Mouse (Mus musculus) lung, postnatal 10 days (tissue): ENCODE results near the gene Ccdc9.
A peak's percentile ranks its signal among the peaks of the same experiment; 100 is the strongest.
"Not testable (repeated sequence)": the region's sequence is repeated elsewhere in the genome, so short reads cannot be mapped to it uniquely, and the experiment has no call there.

Source experiments
- DNase-seq: peaks from one replicate; pipeline ENCODE4 v3.0.0; 2021

The Ccdc9 gene

DNA sequence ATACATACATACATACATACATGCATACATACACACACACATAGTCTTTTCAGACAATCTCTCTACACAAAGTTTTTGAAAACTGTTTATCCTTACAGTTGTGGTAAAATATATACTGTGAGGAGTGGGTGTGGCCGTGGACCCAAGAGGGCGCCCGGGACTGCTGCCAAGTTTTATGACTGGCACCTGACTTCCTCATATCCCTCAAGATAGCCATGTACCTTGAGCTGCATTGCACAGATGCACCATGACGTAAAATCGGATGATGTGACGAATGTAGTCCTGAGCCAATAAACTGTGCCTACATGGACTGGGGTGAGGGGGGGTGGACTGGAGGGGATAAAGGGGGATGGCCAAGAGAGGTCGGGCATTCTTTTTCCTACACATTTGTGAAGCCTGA lies 20.0 kb downstream of the Ccdc9 start:
- not testable (repeated sequence) for DNase-seq

DNA sequence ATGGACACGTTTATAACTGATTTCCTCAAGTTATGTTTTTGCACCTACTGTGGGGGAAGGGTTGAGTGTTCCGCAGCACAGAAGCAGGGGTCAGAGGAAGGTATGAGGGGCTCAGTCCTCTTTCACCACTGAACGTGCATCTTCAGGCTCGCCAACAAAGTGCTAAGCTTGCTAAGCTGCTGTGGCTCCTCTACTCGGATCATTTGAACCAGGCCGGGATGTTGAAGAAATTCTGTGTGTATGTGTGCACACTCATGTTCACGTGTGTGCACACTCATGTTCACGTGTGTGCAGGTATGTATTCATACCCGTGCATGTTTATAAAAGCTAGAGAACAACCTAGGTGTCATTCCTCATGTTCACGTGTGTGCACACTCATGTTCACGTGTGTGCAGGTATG lies 20.7 kb downstream of the Ccdc9 start:
- DNase-seq = no peak

DNA sequence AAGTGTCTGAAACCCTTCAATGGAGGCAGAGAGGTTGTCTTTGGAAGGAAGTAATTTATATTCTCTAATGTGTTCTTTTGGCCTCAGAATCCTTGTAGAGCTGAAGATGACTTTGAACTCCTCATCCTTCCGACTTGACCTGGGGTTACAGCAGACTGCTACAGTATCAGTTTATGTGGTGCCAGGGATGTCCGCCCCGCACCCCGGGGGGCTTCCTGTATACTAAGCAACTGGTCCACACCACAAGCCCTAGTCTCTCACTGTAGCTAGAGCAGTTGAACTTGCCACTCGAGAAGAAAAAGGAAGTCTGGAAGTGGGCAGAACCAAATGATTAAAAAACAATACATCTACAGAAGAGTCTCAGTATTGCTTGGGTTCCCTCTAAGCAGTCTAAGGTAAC lies 22.8 kb downstream of the Ccdc9 start:
- no peak for DNase-seq

DNA sequence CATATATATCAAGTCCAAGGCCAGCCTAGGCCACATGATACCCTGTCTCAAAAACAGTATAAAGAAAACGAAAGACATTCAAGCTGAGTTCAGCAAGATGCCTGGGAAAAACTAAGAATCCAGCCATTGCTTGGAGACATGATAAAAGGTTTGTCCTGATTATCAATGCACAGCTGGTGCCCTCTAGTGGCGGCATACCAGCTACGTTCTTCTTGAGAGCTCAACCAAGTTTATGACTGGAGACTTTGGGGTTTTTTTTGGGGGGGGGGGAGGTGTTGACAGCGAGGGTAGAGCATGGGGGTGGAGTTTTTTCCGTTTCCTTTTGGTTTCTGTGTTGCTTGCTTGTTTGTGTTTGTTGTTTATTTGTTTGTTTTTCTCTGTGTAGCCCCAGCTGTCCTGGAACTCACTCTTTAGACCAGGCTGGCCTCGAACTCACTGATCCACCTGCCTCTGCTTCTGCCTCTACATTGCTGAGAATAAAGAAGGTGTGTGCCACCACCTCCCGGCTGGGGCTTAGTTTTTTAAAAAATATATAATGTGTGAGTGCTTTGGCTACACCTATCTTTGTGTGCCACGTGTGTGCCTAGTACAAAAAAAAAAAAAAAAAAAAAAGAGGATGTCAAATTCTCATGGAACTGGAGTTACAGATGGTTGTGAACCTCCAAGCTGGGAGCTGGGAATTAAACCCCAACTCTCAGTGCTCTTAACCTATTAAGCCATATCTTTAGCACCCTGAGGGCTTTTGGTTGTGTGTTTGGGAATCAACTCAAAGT lies 23.4 kb downstream of the Ccdc9 start:
- peak; percentile 90 for DNase-seq

DNA sequence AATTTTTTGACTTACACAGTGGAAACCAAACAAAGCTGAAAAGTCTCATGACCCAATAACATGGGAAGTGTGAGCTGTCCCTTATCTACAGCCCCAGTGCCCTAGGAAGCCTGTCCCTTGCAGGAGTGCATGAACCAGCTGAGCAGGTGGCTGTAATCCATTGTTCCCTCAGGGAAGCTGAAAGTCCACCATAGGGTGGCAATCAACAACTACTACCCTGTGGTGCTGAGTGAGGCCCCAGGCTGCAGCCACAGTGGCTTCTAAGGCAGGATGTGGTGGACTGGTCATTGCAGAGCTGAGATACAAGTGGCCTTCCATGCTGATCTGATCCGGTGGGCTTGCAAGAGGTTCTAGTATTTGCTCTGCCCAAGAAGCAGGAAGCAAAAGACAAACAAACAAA lies 25.5 kb downstream of the Ccdc9 start:
- DNase-seq = no peak

DNA sequence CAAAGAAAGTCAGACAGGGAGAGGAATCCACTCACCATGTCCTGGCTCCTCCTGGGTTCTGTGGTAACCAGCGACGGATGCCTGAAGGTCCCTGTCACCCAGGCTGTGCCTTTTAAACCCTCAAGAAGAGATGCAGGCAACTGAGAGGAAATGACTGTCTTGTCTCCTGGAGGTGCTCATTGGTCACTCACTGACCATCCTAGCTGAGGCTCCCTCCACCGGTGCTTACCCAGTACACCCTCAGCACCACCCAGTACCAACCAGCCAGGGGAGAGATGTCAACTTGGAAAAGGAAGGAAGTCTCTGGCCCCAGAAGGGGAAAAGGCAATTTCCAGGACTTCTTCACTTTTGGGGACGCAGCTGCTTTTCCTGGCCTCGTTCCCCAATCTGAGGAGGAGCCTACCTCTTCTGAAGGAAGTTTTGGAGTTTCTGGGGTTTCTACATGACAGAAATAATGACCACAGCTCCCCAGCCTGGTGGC lies 27.4 kb downstream of the Ccdc9 start, which contains the start of gene C5ar1:
C5ar1 (minus strand) TSS at position 431 of the 481 bp plus-strand sequence.
- DNase-seq = no peak

DNA sequence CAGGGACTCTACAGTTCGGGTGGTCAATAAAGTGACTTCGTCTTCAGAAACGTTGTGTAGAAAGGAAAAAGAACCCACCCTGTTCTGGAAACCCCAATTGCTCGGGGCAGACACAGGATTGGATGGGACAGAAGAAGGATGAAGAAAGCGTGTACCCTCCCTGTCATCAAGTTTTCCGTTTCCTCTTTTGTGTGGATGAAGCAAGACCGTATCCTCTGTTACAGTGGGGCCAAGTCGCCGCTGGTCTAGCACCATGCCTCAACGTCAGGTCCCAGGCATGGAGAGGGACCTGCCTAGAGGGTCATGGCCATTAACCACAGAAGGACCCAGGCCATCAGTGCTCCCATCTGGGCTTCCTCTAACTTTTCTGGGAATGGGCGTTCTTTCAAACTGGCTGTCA lies 28.8 kb downstream of the Ccdc9 start:
- no peak for DNase-seq

DNA sequence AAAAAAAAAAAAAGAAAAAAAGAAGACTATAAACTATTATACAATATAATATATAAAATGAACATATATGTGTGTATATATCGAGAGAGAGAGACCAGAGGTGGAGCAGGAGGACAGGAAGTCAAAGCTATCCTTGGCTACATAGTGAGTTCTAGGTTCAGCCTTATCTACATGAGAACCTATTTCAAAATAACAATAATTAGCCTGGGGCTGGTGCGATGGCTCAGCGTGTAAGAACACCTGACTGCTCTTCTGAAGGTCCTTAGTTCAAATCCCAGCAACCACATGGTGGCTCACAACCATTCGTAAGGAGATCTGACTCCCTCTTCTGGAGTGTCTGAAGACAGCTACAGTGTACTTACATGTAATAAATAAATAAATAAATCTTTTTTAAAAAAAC lies 30.6 kb downstream of the Ccdc9 start:
- not testable (repeated sequence) for DNase-seq

DNA sequence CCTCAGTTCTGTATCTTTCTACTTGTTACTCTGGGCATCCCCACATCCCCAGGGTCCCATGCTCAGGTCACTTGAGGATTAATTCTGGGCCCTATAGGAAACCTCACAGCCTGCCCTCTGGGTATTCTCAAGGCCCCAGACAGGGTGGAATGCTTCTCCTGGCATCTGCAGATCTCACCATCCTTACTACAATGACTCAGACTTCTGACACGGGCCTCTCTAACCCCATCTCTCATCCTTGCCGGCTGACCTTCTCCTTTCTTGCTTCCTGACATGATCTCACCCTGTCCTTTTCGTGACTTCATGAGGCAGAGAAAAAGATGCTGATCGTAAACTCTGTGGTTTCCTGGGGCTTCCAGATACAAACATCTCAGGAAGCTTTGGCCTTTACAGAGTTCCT lies 32.4 kb downstream of the Ccdc9 start:
- no peak for DNase-seq

DNA sequence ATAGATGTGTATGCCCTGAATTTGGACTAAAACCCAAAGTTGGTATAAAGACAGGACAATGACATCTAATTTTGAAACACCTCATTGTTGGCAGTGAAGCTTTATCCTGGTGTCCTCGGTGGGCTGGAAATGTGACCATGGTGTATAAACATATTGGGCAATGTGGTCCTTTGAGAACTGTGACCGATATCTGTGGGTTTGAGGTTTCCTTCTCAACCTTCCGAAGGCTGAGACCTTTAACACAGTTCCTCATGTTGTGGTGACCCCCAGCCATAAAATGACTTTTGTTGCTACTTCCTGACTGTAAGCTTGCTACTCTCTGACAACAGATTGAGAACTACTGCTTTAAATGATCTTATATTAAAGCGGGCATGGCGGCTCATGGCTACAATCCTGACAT lies 35.9 kb downstream of the Ccdc9 start:
- DNase-seq = no peak

DNA sequence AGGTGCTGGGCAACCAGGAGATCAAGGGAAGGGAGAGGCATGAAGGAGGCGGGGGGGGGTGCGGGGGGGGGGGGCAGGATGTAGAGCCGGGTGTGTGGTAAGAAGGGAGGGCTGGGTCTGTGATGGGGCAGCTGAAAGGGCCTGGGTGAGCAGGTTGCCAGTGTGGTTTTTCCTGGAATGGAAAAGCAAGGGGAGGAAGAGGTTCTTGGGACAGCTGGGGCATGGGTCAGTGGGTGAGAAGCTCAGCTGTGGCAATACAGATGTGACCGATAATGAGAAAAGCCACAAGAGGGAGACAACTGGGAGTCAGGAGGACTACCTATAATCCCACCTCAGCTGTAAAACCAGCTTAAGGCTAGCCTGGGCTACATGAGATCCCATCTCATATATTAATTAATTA lies 40.6 kb downstream of the Ccdc9 start:
- DNase-seq = peak; percentile 23

DNA sequence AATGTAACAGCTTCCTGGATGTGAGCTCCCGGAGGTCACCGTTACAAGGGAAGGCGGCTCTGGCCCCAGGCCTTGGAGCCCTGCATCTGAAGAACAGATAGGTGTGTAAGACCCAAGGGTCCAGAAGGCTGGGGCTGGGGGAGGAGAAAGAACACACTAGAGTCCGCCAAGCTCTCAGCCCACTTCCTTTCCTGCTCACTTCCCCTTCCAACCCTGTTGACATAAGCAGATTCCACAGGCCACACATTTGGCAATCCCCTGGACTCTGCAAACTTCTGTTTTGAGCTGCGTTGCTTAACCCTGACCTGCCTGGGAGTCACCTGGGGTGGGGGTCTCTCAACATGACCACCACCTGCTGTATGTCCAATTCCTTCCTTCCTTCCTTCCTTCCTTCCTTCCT lies 42.5 kb downstream of the Ccdc9 start, which contains the start of gene C5ar2:
C5ar2 (minus strand) TSS at position 88 of the 400 bp plus-strand sequence.
- peak; percentile 53 for DNase-seq

DNA sequence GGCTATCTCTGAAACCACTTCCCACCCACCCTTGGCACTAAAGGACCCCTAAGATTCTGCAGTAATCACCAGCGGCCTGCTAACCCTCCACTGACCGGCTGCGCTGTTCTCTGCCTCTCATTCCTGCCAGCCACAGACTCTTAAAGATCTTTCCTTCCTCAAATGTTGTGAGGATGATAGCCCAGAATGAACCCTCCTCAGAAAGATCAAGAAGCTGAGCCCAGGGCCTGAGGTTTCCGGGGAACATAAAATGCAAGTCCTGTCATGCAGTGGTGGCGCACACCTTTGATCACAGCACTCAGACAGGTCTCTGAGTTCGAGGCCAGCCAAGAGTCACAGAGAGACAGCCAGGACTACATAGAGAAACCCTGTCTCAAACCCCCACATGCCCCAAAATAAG lies 44.4 kb downstream of the Ccdc9 start:
- DNase-seq = no peak

DNA sequence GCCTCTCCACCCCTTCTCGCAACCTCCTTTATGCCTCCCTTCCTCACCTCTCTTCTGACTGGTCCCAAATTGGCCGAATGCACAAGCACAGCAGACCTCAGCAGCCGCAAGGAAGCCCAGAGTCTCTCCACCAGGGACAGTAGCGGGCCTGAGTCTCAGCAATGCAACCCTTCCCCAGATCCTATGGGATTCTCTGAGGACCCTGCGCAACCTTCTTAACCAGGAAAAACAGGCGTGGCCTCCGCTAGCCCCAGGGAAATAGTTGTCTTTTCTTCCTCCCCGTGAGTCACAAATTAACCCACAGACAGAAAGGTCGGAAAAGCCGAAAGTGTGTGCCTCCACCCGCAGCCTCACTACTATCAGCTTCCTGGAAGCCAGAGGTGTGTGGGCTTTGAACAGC lies 44.8 kb downstream of the Ccdc9 start:
- no peak for DNase-seq

DNA sequence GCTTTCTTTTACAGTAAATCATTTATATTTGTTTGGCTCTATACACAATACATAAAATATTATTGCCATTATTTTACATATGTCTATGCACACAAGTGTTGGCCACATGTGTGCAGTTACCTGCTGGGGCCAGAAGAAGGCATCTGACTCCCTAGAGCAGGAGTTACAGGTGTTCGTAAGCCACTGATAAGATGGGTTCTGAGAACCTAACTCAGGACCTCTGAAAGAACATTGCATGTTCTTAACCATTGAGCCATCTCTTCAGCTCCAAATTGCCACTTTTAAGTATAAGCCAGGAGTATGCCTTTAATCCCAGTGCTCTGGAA lies 45.7 kb downstream of the Ccdc9 start:
- no peak for DNase-seq

DNA sequence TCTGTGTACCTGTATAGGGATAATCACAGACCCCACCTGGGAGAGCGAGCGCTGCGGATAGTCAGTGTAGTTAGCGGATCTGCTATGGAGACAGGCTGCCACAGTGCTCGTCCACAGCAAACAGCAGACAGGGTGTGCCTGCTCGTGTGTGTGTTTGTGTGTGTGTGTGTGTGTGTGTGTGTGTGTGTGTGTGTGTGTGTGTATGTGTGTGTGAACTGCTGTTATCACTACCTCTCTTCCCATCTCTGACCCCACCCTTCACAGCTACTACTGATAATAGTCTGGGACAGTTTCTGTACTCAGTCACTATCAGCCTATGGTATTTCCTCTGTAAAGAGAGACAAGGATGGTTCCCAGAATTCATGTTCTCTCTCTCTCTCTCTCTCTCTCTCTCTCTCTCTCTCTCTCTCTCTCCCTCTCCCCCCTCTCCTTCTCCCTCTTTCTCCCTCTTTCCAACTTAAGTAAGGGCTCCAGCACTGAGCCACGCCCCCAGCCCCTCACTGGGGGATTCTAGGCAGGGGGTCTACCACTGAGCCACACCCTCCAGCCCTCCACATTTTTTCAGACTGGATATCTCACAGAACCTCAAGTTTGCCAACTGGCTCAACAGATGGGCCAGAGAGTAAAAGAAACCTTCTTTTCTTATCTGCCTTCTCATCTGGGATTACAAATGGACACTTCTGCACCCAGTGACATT lies 46.2 kb downstream of the Ccdc9 start:
- DNase-seq = no peak

DNA sequence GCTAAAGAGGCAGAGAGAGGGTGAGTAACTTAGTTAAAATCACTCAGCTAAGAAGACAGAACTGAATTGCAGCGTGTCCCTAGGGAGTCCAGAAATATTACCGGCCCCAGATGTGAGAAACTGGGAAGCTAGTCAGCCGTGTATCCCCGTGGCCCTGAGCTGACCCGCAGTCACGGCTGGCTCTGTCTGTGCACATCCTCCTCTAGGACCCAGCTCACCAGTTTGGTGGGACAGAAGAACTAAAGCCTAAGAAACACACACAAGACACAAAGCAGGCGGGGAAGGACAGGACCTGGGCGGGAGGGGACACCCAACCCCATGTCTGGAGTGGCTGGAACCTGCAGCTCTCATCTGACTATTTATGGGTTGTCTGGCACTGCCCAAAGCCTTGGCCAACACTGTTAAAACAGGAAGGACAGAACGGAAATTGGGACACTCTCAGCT lies 47.0 kb downstream of the Ccdc9 start:
- peak; percentile 42 for DNase-seq

DNA sequence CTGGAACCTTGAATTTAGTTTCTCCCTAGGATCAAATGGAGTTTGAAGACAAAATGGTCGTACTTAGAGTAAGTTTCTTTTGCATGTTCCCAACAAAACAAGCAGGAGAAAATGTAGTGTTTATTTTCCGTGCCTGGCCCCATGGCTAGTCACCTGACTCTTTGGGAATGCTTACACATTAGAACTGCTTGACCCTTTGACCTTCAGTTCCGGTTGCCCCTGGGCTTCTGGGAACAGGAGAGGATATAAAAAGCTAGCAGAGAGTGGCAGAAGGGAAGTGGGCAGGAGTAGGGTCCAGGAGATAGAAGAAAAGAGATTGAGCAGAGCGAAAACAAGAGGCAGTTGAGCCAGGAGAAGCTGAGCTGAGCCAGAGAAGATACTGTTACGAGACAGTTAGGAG lies 56.7 kb downstream of the Ccdc9 start:
- peak; percentile 53 for DNase-seq
